Mouse (Mus musculus) lung, adult 2 months (tissue): ENCODE measurements around the gene Cacnb3.

Source experiments
- CTCF ChIP-seq: fragments of 200-500 bp; IDR thresholded peaks from 2 replicates; pipeline ENCODE4 v1.5.1; 2011; ENCODE audit warnings: mild to moderate bottlenecking, low read length, control low read depth; ENCODE audit not compliant: insufficient read depth
- POLR2A ChIP-seq: fragments of 200-500 bp; IDR thresholded peaks from 2 replicates; pipeline ENCODE4 v1.6.1; 2011; ENCODE audit warnings: low read depth, mild to moderate bottlenecking, control low read depth, low read length, borderline replicate concordance; ENCODE audit errors: extremely low read depth

GRCm38 (mm10) chr15:98607557-98607956 lies 23.1 kb upstream of the Cacnb3 start:
- TF ChIP-seq CTCF (no peak), POLR2A (no peak)
